Mouse (Mus musculus) hindbrain, embryonic 15.5 days (tissue): ENCODE data around the gene Rad51b. TPM values are rescaled to one million over a fixed set of nuclear protein-coding genes. Genes with fewer than 3 reads are reported as not detected.

Experiments
- ATAC-seq: fragments of 200-750 bp; cut with Nextera tagmentation; 2 replicates; pipeline ENCODE4 v1.8.0; 2017; ENCODE audit warnings: low read depth, moderate number of reproducible peaks, moderate TSS enrichment; ENCODE audit not compliant: low FRiP score
- H3K27ac ChIP-seq: fragments of 300-500 bp; sonication (generic); replicated peaks from 2 replicates; pipeline ENCODE4 v1.5.1; 2015; ENCODE audit warnings: mild to moderate bottlenecking, inconsistent platforms
- H3K27me3 ChIP-seq: fragments of 300-500 bp; sonication (generic); 2 replicates; pipeline ENCODE4 v1.6.1; 2015; ENCODE audit warnings: control low read depth, inconsistent platforms
- H3K36me3 ChIP-seq: fragments of 300-500 bp; sonication (generic); 2 replicates; pipeline ENCODE4 v1.6.1; 2015; ENCODE audit warnings: control low read depth, inconsistent platforms
- H3K4me1 ChIP-seq: fragments of 300-500 bp; sonication (generic); replicated peaks from 2 replicates; pipeline ENCODE4 v1.6.1; 2015; ENCODE audit warnings: control low read depth, inconsistent platforms
- H3K4me2 ChIP-seq: fragments of 300-500 bp; sonication (generic); 2 replicates; pipeline ENCODE4 v1.6.1; 2015; ENCODE audit warnings: moderate library complexity, mild to moderate bottlenecking, inconsistent platforms
- H3K4me3 ChIP-seq: fragments of 300-500 bp; sonication (generic); 2 replicates; pipeline ENCODE4 v1.5.1; 2015; ENCODE audit warnings: mild to moderate bottlenecking, inconsistent platforms
- H3K9ac ChIP-seq: fragments of 300-500 bp; sonication (generic); 2 replicates; pipeline ENCODE4 v1.6.1; 2015; ENCODE audit warnings: inconsistent platforms
- H3K9me3 ChIP-seq: fragments of 300-500 bp; sonication (generic); 2 replicates; pipeline ENCODE4 v1.6.1; 2016; ENCODE audit warnings: control low read depth, inconsistent platforms
- WGBS: fragments of 180-500 bp; shearing (Covaris S2); methylation state at CpG from one replicate; pipeline ENCODE4 v1.1.7; 2015; 5-methylcytosine and 5-hydroxymethylcytosine counted together
- polyA plus RNA-seq: library from polyadenylated mRNA; unstranded; fragments of >200 nt; fragmentation: Nextera tagmentation; extraction: Ambion mirVana; gene quantifications from 2 replicates; pipeline ENCODE4 v1.2.1, GENCODE M21; 2015

Rad51b gene
- polyA plus RNA-seq, 1 experiment from 2014 or later = 1.7 TPM

DNA sequence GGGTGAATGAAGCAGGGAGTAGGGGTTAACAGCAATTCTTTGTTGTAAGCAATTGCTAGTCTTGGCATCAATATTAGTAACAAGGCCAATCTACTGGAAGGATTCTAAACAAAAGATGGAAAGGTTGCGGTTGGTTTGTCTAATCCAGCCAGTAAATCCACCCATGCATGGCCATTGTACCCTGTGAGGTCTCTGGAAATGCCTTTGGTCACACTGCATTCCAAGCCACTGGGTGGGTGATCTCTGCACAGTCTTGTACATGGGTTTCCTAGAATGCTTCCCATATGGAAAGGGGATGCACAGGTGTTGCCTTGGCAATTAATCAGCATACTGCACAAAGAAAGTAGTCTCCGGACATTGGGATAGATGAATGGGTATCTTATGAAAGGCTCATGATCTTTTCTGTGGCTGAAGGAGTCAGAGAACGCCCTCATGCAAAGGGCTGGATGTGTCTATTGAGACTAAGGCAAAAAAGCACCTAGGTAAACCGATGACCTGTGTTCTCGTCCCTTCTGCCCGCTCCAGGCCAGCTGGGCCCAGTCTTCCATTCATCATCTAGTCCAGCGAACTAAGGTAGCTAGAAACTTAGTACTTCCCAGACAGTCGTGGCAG is 312.4 kb downstream of the Rad51b start:
- H3K9ac ChIP-seq = no peak overlapping the region
- no peak overlapping the region for H3K4me3 ChIP-seq
- no peaks in the 10 kb centered on the region for H3K36me3 ChIP-seq
- no peak overlapping the region for H3K27ac ChIP-seq
- WGBS = 23% methylated on average over 8 of the region's 8 CpGs
- peaks cover 6% of the 10 kb centered on the region for H3K27me3 ChIP-seq
- no peak for ATAC-seq
- H3K4me1 ChIP-seq = peaks cover 13% of the 10 kb centered on the region; the same call in 1 of the 2 replicates
- no peak overlapping the region for H3K4me2 ChIP-seq
- H3K9me3 ChIP-seq = no peaks in the 10 kb centered on the region

DNA sequence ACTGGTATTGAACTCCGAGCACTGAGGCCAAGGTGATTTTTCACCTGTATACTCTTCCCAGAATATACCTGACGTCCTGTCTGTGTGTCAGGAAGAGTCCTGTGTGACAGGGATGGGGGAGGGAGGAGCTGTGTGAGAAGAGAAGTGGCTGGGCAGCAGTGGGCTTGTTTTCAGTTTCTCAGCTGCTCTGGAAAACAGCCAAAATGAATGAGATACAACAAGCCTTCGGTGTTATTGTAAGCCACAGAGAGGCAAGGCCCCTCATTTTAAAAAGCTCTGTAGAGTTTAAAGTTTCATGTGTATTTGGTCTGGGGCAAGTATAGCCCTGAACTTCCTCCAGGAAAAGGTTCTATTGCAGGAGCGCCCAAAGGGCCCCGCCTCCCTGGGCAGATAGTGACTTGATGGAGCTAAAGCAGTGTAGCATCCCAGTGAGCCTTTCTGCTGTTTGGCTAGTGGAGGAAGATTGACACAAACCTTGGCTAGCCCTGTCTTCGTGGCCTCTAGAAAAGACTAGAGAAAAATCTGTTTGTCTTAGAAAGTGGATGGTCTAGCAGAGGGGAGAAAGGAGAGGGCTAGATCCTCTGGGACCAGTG is 313.5 kb downstream of the Rad51b start:
- H3K27ac ChIP-seq = no peak overlapping the region
- peaks cover 13% of the 10 kb centered on the region; the same call in 1 of the 2 replicates for H3K4me1 ChIP-seq
- ATAC-seq = no peak
- no peaks in the 10 kb centered on the region for H3K9me3 ChIP-seq
- 68% methylated on average over 6 of the region's 6 CpGs for WGBS
- H3K4me2 ChIP-seq = no peak overlapping the region
- no peak overlapping the region for H3K9ac ChIP-seq
- H3K4me3 ChIP-seq = no peak overlapping the region
- H3K36me3 ChIP-seq = no peaks in the 10 kb centered on the region
- H3K27me3 ChIP-seq = peaks cover 6% of the 10 kb centered on the region

DNA sequence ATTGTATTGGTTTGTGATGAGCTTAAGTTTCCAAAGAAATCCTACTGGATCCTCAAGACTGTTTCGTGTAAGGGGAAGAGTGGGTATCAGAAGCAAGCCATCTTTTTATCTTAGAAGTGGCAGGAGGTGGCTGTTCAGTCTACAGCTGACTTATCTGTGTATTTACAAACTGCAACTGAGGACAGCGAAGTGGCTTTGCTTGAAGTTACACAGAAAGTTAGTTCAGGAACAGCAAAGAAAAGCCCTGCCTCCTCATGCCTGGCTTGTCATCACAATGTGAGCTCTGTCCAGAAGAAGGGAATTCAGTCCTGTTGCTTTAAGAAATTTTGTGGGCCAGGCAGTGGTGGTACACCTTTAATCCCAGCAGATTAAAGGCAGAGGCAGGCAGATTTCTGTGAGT is 314.6 kb downstream of the Rad51b start:
- no peaks in the 10 kb centered on the region for H3K36me3 ChIP-seq
- no peak overlapping the region for H3K9ac ChIP-seq
- H3K9me3 ChIP-seq = no peaks in the 10 kb centered on the region
- peaks cover 5% of the 10 kb centered on the region for H3K27me3 ChIP-seq
- H3K4me3 ChIP-seq = no peak overlapping the region
- H3K4me2 ChIP-seq = no peak overlapping the region
- peaks cover 13% of the 10 kb centered on the region; the same call in 1 of the 2 replicates for H3K4me1 ChIP-seq
- WGBS = 97% methylated on average over 2 of the region's 2 CpGs
- no peak overlapping the region for H3K27ac ChIP-seq
- ATAC-seq = no peak

- Histone ChIP-seq H3K36me3 (no peaks in the 10 kb centered on the region), H3K27ac (peak overlapping the region; percentile 75), H3K4me2 (no peak overlapping the region), H3K9ac (no peak overlapping the region), H3K27me3 (peaks cover 2% of the 10 kb centered on the region; the same call in 1 of the 2 replicates), H3K4me1 (peaks cover 13% of the 10 kb centered on the region; the same call in 1 of the 2 replicates), H3K9me3 (no peaks in the 10 kb centered on the region), H3K4me3 (no peak overlapping the region)
- 46% methylated on average over 14 of the region's 14 CpGs for WGBS
- peak; percentile 96 for ATAC-seq
Observed at GRCm38 (mm10) chr12:79612334-79613060, 315.4 kb downstream of the Rad51b start.

GRCm38 (mm10) chr12:79613061-79613788 is 316.1 kb downstream of the Rad51b start:
- H3K4me1 ChIP-seq = peaks cover 13% of the 10 kb centered on the region; the same call in 1 of the 2 replicates
- no peak overlapping the region for H3K4me3 ChIP-seq
- H3K4me2 ChIP-seq = no peak overlapping the region
- no peaks in the 10 kb centered on the region for H3K9me3 ChIP-seq
- H3K36me3 ChIP-seq = no peaks in the 10 kb centered on the region
- no peak overlapping the region for H3K9ac ChIP-seq
- peak overlapping the region; percentile 75 for H3K27ac ChIP-seq
- peaks cover 2% of the 10 kb centered on the region; the same call in 1 of the 2 replicates for H3K27me3 ChIP-seq
- WGBS = 74% methylated on average over 8 of the region's 8 CpGs
- ATAC-seq = peak; percentile 84

DNA sequence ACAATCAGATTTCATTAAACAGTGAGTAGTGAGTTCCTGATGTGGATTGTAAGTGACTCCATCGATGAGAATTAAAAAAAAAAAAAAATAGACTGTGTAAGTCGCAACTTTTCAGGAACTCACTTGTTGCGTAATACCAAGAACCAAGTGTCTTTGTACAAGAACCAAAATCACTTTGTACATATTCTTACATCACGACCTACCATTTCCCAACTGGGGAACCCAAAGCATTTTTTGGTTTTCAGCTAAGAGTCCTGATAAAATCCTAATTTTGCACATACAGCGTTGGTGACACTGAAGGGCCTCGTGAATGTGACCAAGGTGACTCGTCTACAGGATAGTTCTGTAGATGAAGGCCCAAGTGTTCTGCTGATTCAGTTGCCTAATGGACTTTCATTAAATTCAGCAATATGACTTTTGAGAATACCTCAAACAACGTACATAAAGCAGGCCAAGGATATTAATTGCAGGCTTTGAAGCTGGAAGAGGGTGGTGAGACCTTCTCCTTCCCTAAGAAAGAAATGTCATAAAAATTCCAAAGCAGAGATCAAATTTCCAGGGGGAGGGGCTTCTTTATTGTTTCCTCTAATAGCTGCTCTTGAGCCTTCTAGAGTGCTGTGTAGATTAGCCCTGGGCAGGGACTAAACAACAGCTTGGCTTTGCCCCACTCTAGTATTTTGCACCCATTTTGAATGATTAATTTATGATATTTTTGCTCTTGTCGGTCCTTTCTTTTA is 316.9 kb downstream of the Rad51b start:
- 83% methylated on average over 9 of the region's 9 CpGs for WGBS
- H3K4me3 ChIP-seq = no peak overlapping the region
- ATAC-seq = no peak
- H3K9ac ChIP-seq = no peak overlapping the region
- peaks cover 2% of the 10 kb centered on the region; the same call in 1 of the 2 replicates for H3K27me3 ChIP-seq
- H3K4me1 ChIP-seq = peaks cover 13% of the 10 kb centered on the region; the same call in 1 of the 2 replicates
- H3K36me3 ChIP-seq = no peaks in the 10 kb centered on the region
- no peaks in the 10 kb centered on the region for H3K9me3 ChIP-seq
- H3K27ac ChIP-seq = no peak overlapping the region
- H3K4me2 ChIP-seq = no peak overlapping the region

DNA sequence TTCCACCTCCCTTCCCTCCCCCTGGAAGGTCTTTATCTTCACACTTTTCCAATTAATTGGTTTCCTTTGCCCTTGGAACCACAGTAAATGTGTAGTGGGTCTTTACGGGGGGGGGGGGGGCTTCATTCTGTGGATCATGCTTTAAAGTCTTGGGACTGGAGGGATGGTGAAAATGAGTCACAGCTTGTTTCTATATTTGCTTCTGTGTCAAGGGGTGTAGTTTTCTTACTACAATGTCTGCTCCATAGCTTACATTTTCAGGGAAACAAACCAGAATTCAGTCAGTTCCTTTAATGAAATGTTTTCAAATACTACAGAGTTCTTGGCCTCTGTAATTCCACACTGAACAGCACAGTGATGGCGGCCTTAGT is 317.5 kb downstream of the Rad51b start:
- 79% methylated on average over 2 of the region's 2 CpGs for WGBS
- no peak overlapping the region for H3K9ac ChIP-seq
- H3K36me3 ChIP-seq = no peaks in the 10 kb centered on the region
- peaks cover 13% of the 10 kb centered on the region; the same call in 1 of the 2 replicates for H3K4me1 ChIP-seq
- peaks cover 2% of the 10 kb centered on the region; the same call in 1 of the 2 replicates for H3K27me3 ChIP-seq
- no peaks in the 10 kb centered on the region for H3K9me3 ChIP-seq
- no peak for ATAC-seq
- no peak overlapping the region for H3K4me2 ChIP-seq
- H3K4me3 ChIP-seq = no peak overlapping the region
- no peak overlapping the region for H3K27ac ChIP-seq

GRCm38 (mm10) chr12:79615717-79616316 is 318.7 kb downstream of the Rad51b start:
- Histone ChIP-seq H3K4me3 (no peak overlapping the region), H3K9ac (no peak overlapping the region), H3K4me2 (no peak overlapping the region), H3K9me3 (no peaks in the 10 kb centered on the region), H3K4me1 (peaks cover 10% of the 10 kb centered on the region; the same call in 1 of the 2 replicates), H3K27me3 (peaks cover 2% of the 10 kb centered on the region; the same call in 1 of the 2 replicates), H3K27ac (no peak overlapping the region), H3K36me3 (no peaks in the 10 kb centered on the region)
- 85% methylated on average over 5 of the region's 5 CpGs for WGBS
- ATAC-seq = no peak

DNA sequence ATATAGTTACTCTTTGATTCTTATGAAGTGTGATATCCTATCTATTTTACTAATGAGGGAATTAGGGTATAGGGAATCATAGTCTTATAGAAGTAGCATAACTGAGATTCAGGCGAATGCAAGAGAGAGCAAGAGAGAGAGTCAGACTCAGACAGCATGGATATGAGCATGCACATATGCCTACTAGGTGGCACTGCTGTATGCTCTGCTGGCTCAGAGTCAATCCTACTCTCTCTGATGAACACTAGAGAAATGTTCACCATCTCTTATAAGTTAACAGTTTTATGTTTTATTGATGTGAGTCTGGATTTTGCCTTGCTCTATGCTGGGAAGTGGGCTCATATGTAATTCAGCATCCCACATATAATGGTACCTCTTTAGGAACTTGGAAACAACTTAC is 321.9 kb downstream of the Rad51b start:
- Histone ChIP-seq H3K27ac (no peak overlapping the region), H3K4me2 (no peak overlapping the region), H3K36me3 (no peaks in the 10 kb centered on the region), H3K9me3 (no peaks in the 10 kb centered on the region), H3K9ac (no peak overlapping the region), H3K4me3 (no peak overlapping the region), H3K4me1 (no peaks in the 10 kb centered on the region), H3K27me3 (no peaks in the 10 kb centered on the region)
- WGBS = 89% methylated on average over 1 of the region's 1 CpGs
- ATAC-seq = no peak

DNA sequence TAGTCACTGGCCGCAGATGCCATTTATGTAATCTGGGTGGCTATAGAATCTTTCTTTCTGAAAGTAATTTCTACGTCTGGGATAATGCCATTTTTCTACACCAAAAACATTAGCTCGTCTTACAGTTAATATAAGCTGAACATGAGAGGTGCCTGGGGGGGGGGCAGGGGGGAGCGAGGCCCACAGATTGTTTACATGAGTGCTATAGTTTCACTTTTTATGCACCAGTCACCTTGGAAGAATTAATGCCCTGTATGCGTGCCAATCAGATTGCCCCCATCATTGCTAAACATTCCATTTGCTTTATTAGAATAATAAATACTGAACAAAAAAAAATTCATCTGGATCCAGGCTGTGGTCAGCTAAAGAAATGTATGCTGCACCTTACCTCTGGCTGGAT is 323.6 kb downstream of the Rad51b start:
- 85% methylated on average over 5 of the region's 5 CpGs for WGBS
- ATAC-seq = no peak
- H3K9ac ChIP-seq = no peak overlapping the region

DNA sequence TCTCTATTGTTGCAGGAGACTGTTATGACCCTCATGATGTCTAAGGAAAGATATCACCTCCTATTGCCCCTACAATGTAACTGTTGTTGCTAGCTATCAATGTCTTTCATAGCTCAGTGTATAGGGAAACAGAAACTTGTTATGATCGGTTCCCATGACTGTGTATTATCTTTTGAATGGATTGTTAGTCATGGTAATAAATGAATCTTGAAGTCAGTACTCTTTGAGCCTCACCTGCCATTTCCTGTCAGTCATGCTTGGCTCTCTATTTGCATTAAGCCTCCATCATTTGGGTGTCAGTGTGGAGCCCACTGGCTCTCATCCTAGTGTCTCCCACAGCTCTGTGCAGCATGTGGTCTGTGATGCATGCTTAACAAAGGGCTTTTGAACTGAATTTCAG is 326.2 kb downstream of the Rad51b start:
- WGBS = 59% methylated on average over 1 of the region's 1 CpGs
- no peaks in the 10 kb centered on the region for H3K27me3 ChIP-seq
- no peak overlapping the region for H3K9ac ChIP-seq
- H3K4me3 ChIP-seq = no peak overlapping the region
- H3K4me1 ChIP-seq = peaks cover 2% of the 10 kb centered on the region; the same call in 1 of the 2 replicates
- no peak overlapping the region for H3K27ac ChIP-seq
- no peak overlapping the region for H3K4me2 ChIP-seq
- no peaks in the 10 kb centered on the region for H3K9me3 ChIP-seq
- ATAC-seq = no peak
- no peaks in the 10 kb centered on the region for H3K36me3 ChIP-seq

More for the DNA sequence above, 323.6 kb downstream of the Rad51b start:
- H3K27me3 ChIP-seq = no peaks in the 10 kb centered on the region
- H3K4me1 ChIP-seq = no peaks in the 10 kb centered on the region
- H3K4me3 ChIP-seq = no peak overlapping the region
- H3K27ac ChIP-seq = no peak overlapping the region
- no peak overlapping the region for H3K4me2 ChIP-seq
- no peaks in the 10 kb centered on the region for H3K9me3 ChIP-seq
- H3K36me3 ChIP-seq = no peaks in the 10 kb centered on the region
